Mouse (Mus musculus) liver, adult 2 months (tissue): ENCODE results near the gene Cstb.

Experiments used
- CTCF ChIP-seq: fragments of 200-500 bp; IDR thresholded peaks from 2 replicates; pipeline ENCODE4 v1.5.1; 2011; ENCODE audit warnings: low read depth, low read length, control low read depth
- POLR2A ChIP-seq: fragments of 200-500 bp; IDR thresholded peaks from 2 replicates; pipeline ENCODE4 v1.6.1; 2011; ENCODE audit warnings: low read length, control low read depth; ENCODE audit not compliant: insufficient read depth; ENCODE audit errors: extremely low read depth

- TF ChIP-seq CTCF (no peak), POLR2A (no peak)
These were observed 23.1 kb upstream of the Cstb start for GRCm38 (mm10) chr10:78402301-78402922.
